Mouse (Mus musculus) retina, postnatal 7 days (tissue): ENCODE data around the gene Eppin.
"Not testable (repeated sequence)": the region's sequence is repeated elsewhere in the genome, so short reads cannot be mapped to it uniquely, and the experiment has no call there.

Experiments used
- DNase-seq: peaks from one replicate; pipeline ENCODE4 v3.0.0-alpha.2; 2012; ENCODE audit warnings: low read depth, low spot score

Gene Eppin

GRCm38 (mm10) chr2:164593494-164593893 is at the start of gene Eppin:
Eppin (minus strand) TSS chr2:164593594.
- DNase-seq: no peak

DNA sequence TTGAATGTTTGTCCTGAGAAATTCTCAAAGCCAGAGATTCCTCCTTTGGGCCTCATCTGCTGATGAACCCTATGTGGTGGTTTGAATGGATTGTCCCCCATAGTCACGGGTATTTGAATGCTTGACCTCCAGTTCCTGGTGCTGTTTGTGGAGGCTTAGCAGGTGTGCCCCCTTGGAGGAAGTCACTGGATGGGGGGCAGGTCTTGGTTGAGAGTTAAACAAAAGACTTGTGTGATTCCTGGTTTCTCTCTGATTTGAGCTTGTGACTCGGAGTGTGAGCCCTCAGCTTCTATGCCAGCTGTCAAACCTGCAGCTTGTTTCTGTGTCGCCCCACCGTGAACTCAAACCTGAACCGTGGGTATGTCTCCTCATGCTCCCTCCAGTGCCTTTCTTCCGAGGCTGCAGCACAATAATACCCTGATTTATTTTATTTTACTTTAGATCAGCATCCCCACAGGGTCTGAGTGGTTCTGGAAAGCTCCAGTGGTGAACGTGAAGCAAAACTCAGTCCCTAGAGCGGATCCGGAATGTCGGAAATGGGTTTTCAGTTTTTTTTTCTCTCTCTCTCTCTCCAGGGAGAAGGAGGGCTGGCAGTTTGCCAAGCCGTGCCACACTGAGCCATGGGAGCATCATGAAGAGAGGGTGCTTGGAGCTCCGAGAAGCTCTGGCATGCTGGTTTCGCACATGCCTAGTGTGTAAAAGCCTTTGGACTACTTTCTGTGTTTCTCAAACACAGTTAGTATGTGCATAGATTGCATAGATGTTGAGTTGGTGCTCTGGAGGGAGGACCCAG is 48.7 kb upstream of the Eppin start:
- DNase-seq: no peak

DNA sequence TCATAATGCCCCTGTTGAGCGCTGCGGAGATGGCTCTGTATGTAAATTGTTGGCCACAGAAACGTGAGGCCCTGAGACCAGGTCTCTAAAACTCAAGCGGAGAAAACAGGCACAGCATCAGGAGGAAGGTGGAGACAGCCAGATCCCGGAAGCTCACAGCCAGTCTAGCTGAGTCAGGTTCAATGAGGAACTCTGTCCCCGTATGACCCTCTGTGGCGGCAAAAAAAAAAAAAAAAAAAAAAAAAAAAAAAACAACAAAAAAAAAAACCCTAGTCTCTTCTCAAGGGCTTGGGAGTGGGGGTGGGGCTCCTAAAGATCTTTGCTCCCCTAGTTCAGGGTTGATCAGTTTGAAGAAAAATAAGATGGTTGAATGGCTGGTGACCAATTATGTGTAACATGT is 47.7 kb upstream of the Eppin start:
- DNase-seq: no peak

- no peak for DNase-seq
Observed at GRCm38 (mm10) chr2:164638696-164639095, 45.3 kb upstream of the Eppin start, which contains the start of gene Wfdc16. Wfdc16 (minus strand) TSS chr2:164638796.

DNA sequence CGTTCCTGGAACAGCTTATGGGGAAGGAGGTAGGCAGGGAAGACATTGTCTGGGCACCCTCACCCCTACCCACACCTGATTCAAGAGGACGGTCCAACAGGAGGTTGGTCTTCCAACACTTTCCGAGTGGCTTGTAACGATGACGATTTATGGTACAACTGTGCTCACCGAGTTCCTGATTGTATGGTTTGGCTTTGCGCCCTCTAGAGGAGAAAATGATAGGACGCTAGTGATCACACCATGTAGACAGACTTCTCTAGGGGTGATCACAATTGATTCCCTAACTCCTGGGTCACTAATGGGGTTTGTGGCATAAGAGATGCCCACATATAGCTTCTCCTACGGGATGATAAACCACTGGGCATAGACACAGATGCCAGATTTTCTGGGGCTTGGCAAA is 41.9 kb upstream of the Eppin start:
- no peak for DNase-seq

DNA sequence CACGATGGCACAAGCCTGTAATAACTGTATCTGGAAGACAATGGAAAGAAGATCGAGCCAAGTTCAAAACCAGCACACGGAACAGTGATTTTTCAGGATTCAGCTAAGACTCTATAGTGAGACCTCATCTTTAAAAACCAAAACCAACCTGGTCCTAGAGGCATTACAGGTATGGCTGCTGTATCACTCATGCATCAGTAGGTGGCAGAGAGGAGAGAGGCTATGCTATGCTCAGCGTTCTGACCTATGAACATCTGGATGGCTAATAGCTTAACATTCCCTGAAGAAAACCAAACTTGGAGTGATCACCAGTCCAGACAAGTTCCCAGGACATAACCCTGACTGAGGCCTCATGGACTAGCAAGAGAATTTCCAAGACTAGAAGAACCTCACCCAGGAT is 28.4 kb upstream of the Eppin start:
- no peak for DNase-seq

DNA sequence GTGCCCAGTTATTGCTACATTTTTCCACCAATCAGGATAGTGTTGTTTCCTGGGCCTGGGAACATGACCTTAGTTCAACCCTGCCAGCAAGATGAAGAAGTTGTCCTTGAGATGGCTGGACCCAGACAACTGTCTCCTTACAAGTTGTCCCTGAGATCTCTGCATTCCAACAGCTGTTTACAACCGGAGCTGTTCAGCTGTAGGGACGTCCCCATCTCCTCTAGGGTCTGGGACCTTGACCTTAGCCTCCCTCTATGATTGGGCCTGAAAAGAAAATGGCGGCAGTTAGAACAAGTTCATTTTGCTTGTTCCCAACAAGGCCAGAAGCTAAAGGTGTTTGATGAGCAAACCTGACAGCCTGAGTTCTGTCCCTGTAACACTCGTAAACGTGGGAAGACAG is 25.7 kb upstream of the Eppin start:
- DNase-seq: no peak

- no peak for DNase-seq
Observed at GRCm38 (mm10) chr2:164615386-164615785, 22.0 kb upstream of the Eppin start.

- not testable (repeated sequence) for DNase-seq
Observed at GRCm38 (mm10) chr2:164613471-164613870, 20.1 kb upstream of the Eppin start, which contains the start of the genes Wfdc6b and Wfdc8. Wfdc6b (plus strand) TSS chr2:164613522. Wfdc8 (minus strand) TSS chr2:164613626.

DNA sequence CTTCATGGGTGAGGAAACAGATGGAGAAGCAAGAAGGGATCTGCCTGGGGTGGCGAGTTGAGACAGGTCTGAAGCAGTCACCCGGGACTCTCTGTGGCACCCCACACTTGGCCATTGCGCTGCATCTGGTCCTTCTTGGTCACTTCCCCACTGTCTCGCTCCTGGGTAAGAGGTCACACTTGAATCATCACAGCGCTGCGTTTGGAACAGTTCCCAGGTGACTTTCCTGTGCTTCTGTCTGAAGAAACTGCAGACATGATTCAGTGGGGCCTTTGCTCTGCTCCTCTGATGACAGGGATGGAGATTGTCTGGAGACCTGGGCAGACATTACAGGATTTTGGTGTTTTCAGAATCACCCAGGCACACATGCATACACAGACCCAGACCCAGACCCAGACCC is 15.4 kb upstream of the Eppin start:
- no peak for DNase-seq

GRCm38 (mm10) chr2:164604411-164604810 is 11.0 kb upstream of the Eppin start:
- no peak for DNase-seq

- no peak for DNase-seq
Observed at GRCm38 (mm10) chr2:164603482-164603881, 10.1 kb upstream of the Eppin start.

GRCm38 (mm10) chr2:164600179-164600578 is 6.8 kb upstream of the Eppin start:
- no peak for DNase-seq

GRCm38 (mm10) chr2:164592014-164592413 is 1.4 kb downstream of the Eppin start:
- peak; percentile 17 for DNase-seq

DNA sequence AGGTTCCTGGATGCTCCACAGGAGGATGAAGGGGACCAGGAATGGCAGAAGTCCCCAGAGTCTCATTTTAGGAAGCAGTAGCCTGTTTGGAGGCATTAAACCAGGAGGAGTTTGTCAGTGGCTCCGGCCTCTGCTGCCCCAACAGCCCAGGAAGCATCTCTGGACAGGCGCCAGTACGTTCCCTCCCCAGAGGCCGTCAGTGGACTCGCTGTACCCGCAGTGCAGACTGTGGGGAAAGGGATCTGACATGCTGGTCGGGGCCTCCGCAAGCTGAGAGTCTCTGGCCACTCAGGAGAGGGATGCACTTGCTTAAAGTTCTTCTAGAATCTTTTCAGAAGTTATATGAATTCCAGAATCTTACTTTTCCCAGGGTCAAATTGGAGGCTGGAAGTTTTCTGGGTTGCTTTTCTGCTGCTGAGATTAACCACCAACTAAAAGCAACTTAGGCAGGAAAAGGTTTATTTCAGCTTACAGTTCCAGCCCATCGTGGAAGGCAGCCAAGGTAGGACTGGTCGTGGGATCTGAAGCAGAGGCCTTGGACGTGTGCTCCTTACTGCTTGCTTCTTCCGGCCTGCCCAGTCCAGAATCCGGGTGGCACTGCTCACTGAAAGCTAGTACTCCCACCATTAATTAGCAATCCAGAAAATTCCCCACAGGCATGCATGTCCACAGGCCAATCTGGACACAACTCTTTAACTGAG is 8.2 kb downstream of the Eppin start, which contains the start of gene Wfdc6a:
Gene Wfdc6a, minus strand, starts transcription at position 423 of the 701 bp plus-strand sequence.
- not testable (repeated sequence) for DNase-seq

GRCm38 (mm10) chr2:164573359-164573758 is 20.0 kb downstream of the Eppin start, which contains the start of gene Spint3:
Spint3 (minus strand) TSS chr2:164573459.
- not testable (repeated sequence) for DNase-seq

DNA sequence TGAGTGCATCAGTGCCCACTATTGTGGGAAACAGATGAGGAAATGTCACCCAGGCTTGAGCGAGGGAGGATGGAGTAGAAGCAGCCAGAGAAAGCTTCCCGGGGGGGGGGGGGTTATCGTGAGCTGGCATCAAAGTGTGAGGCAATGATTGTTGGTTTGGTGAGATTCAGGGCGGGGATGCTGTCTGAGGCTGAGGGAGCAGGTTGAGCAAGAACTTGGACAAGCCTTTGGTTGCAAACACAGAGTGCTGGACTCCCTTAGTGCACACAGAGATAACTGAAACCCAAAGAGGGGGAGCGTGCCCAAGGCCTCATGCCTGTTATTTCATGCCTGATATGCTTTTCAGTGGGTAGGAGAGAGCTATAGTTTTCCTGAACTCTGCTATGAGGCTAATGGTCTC is 25.9 kb downstream of the Eppin start:
- DNase-seq: no peak

GRCm38 (mm10) chr2:164566997-164567396 is 26.4 kb downstream of the Eppin start:
- DNase-seq: no peak

- no peak for DNase-seq
Observed at GRCm38 (mm10) chr2:164564346-164564745, 29.0 kb downstream of the Eppin start.

GRCm38 (mm10) chr2:164563339-164564038 is 29.9 kb downstream of the Eppin start:
- DNase-seq: no peak

DNA sequence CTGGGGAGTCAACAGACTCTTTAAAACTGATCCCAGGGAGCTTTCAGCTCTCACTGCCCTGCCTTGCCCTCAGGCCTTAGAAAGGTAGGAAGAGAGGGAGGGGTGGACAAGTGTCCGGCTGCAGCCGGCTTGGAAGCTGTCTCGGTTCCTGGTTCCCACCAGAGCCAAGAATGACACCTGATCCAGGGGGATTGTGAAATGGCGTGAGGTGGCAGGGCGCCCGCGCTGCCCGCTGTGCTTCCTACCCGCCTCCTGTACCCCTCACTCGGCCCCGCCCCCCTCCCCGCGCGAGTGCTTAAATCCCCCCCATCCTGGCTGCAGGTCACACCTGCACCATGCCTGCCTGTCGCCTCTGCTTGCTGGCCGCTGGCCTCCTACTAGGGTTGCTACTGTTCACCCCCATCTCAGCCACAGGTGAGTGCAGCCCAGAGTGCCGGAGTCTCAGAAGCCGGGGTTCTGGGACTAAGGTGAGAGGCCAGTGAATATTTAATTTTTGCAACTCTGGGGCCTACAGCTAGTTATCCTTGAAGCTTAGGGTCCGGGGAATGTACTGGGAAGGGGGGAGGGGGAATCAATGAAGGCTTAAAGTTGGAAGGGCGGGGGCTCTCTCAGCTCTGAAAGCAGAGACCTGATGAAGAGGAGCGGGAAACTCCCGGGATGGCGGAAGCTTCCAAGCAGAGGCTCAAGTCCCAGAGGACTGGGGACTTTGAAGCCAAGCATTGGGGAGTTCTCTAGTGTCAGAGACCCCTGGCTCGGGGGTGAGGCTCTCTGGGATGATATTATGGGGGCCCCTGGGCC is 30.8 kb downstream of the Eppin start, which contains the start of gene Wfdc2:
Gene Wfdc2, plus strand, starts transcription at position 23 of the 798 bp plus-strand sequence.
- no peak for DNase-seq
